Mouse (Mus musculus): ENCODE measurements around the gene Ppp2r3c. TPM values are rescaled to one million over a fixed set of nuclear protein-coding genes. Genes with fewer than 3 reads are reported as not detected.
"Not testable (repeated sequence)": the region's sequence is repeated elsewhere in the genome, so short reads cannot be mapped to it uniquely, and the experiment has no call there.

The Ppp2r3c gene
- polyA plus RNA-seq (2014; fragmentation: Nextera tagmentation; extraction: Ambion mirVana) = 33.6 and 34.5 TPM in 2 replicates

GRCm38 (mm10) chr12:55302485-55303441, at the start of gene Ppp2r3c:
Gene Ppp2r3c, minus strand, starts transcription at chr12:55302998.
- Histone ChIP-seq H3K9ac (ENCODE audit: low read depth, low read length) (peak within 1 kb of the TSS; percentile 79), H3K27ac (ENCODE audit: low read depth, low read length) (peak within 1 kb of the TSS; percentile 78), H3K36me3 (ENCODE audit: control insufficient read depth, insufficient read depth, low read length) (no peaks in the 10 kb centered on the region), H3K4me2 (replicated peaks; ENCODE audit: low read depth, low read length) (peak within 1 kb of the TSS; percentile 72), H3K27me3 (ENCODE audit: control insufficient read depth, insufficient read depth, low read length) (no peaks in the 10 kb centered on the region), H3K9me3 (ENCODE audit: control insufficient read depth, low read length) (no peaks in the 10 kb centered on the region), H3K4me1 (replicated peaks; ENCODE audit: control insufficient read depth, insufficient read depth, low read length) (peaks cover 3% of the 10 kb centered on the region; the same call in 1 of the 2 replicates), H3K4me3 (ENCODE audit: low read depth, low read length) (peak within 1 kb of the TSS; percentile 66)
- ATAC-seq (ENCODE audit: low FRiP score) (peak; percentile 92), DNase-seq (ENCODE audit: low spot score) (peak; percentile 91)
- under 1% methylated on average over 55 of the region's 55 CpGs for WGBS

GRCm38 (mm10) chr12:55344583-55344982, 41.8 kb upstream of the Ppp2r3c start:
- DNase-seq (ENCODE audit: low spot score) (no peak), ATAC-seq (ENCODE audit: low FRiP score) (no peak)
- Histone ChIP-seq H3K27ac (ENCODE audit: low read depth, low read length) (no peak overlapping the region), H3K9me3 (ENCODE audit: control insufficient read depth, low read length) (no peaks in the 10 kb centered on the region), H3K27me3 (ENCODE audit: control insufficient read depth, insufficient read depth, low read length) (no peaks in the 10 kb centered on the region), H3K9ac (ENCODE audit: low read depth, low read length) (no peak overlapping the region), H3K4me2 (replicated peaks; ENCODE audit: low read depth, low read length) (no peak overlapping the region), H3K4me3 (ENCODE audit: low read depth, low read length) (no peak overlapping the region), H3K4me1 (replicated peaks; ENCODE audit: control insufficient read depth, insufficient read depth, low read length) (no peaks in the 10 kb centered on the region), H3K36me3 (ENCODE audit: control insufficient read depth, insufficient read depth, low read length) (no peaks in the 10 kb centered on the region)
- WGBS = 87% methylated on average over 13 of the region's 13 CpGs

- no peak overlapping the region for H3K9ac ChIP-seq (ENCODE audit: low read depth, low read length)
- no peaks in the 10 kb centered on the region for H3K4me1 ChIP-seq (replicated peaks; ENCODE audit: control insufficient read depth, insufficient read depth, low read length)
- ATAC-seq (ENCODE audit: low FRiP score) = no peak
- H3K4me2 ChIP-seq (replicated peaks; ENCODE audit: low read depth, low read length) = no peak overlapping the region
- no peaks in the 10 kb centered on the region for H3K27me3 ChIP-seq (ENCODE audit: control insufficient read depth, insufficient read depth, low read length)
- no peak overlapping the region for H3K27ac ChIP-seq (ENCODE audit: low read depth, low read length)
- H3K9me3 ChIP-seq (ENCODE audit: control insufficient read depth, low read length) = no peaks in the 10 kb centered on the region
- no peak overlapping the region for H3K4me3 ChIP-seq (ENCODE audit: low read depth, low read length)
- 88% methylated on average over 11 of the region's 11 CpGs for WGBS
- DNase-seq (ENCODE audit: low spot score) = no peak
- H3K36me3 ChIP-seq (ENCODE audit: control insufficient read depth, insufficient read depth, low read length) = no peaks in the 10 kb centered on the region
These were observed 41.2 kb upstream of the Ppp2r3c start for GRCm38 (mm10) chr12:55343998-55344397.

- H3K27ac ChIP-seq (ENCODE audit: low read depth, low read length); H3K9me3 ChIP-seq (ENCODE audit: control insufficient read depth, low read length); H3K4me2 ChIP-seq (replicated peaks; ENCODE audit: low read depth, low read length); H3K4me3 ChIP-seq (ENCODE audit: low read depth, low read length); DNase-seq (ENCODE audit: low spot score); H3K4me1 ChIP-seq (replicated peaks; ENCODE audit: control insufficient read depth, insufficient read depth, low read length); ATAC-seq (ENCODE audit: low FRiP score); H3K9ac ChIP-seq (ENCODE audit: low read depth, low read length); H3K36me3 ChIP-seq (ENCODE audit: control insufficient read depth, insufficient read depth, low read length); H3K27me3 ChIP-seq (ENCODE audit: control insufficient read depth, insufficient read depth, low read length): not testable (repeated sequence)
- 78% methylated on average over 1 of the region's 1 CpGs for WGBS
These were observed 40.2 kb upstream of the Ppp2r3c start for GRCm38 (mm10) chr12:55343045-55343444.

GRCm38 (mm10) chr12:55338490-55338889, 35.7 kb upstream of the Ppp2r3c start:
- DNase-seq (ENCODE audit: low spot score); H3K9me3 ChIP-seq (ENCODE audit: control insufficient read depth, low read length); H3K4me3 ChIP-seq (ENCODE audit: low read depth, low read length); ATAC-seq (ENCODE audit: low FRiP score); H3K4me1 ChIP-seq (replicated peaks; ENCODE audit: control insufficient read depth, insufficient read depth, low read length); H3K9ac ChIP-seq (ENCODE audit: low read depth, low read length); H3K4me2 ChIP-seq (replicated peaks; ENCODE audit: low read depth, low read length); H3K27ac ChIP-seq (ENCODE audit: low read depth, low read length); H3K27me3 ChIP-seq (ENCODE audit: control insufficient read depth, insufficient read depth, low read length); H3K36me3 ChIP-seq (ENCODE audit: control insufficient read depth, insufficient read depth, low read length): not testable (repeated sequence)
- 100% methylated on average over 1 of the region's 2 CpGs for WGBS

GRCm38 (mm10) chr12:55333662-55334061, 30.9 kb upstream of the Ppp2r3c start:
- no peak overlapping the region for H3K4me3 ChIP-seq (ENCODE audit: low read depth, low read length)
- H3K4me1 ChIP-seq (replicated peaks; ENCODE audit: control insufficient read depth, insufficient read depth, low read length) = no peaks in the 10 kb centered on the region
- no peaks in the 10 kb centered on the region for H3K27me3 ChIP-seq (ENCODE audit: control insufficient read depth, insufficient read depth, low read length)
- no peak overlapping the region for H3K27ac ChIP-seq (ENCODE audit: low read depth, low read length)
- H3K9ac ChIP-seq (ENCODE audit: low read depth, low read length) = no peak overlapping the region
- 91% methylated on average over 7 of the region's 7 CpGs for WGBS
- no peak overlapping the region for H3K4me2 ChIP-seq (replicated peaks; ENCODE audit: low read depth, low read length)
- ATAC-seq (ENCODE audit: low FRiP score) (no peak), DNase-seq (ENCODE audit: low spot score) (no peak)
- H3K9me3 ChIP-seq (ENCODE audit: control insufficient read depth, low read length) = no peaks in the 10 kb centered on the region
- H3K36me3 ChIP-seq (ENCODE audit: control insufficient read depth, insufficient read depth, low read length) = no peaks in the 10 kb centered on the region

- 94% methylated on average over 7 of the region's 7 CpGs for WGBS
- Histone ChIP-seq H3K9ac (ENCODE audit: low read depth, low read length) (no peak overlapping the region), H3K27me3 (ENCODE audit: control insufficient read depth, insufficient read depth, low read length) (no peaks in the 10 kb centered on the region), H3K36me3 (ENCODE audit: control insufficient read depth, insufficient read depth, low read length) (no peaks in the 10 kb centered on the region), H3K27ac (ENCODE audit: low read depth, low read length) (no peak overlapping the region), H3K4me3 (ENCODE audit: low read depth, low read length) (no peak overlapping the region), H3K4me2 (replicated peaks; ENCODE audit: low read depth, low read length) (no peak overlapping the region), H3K9me3 (ENCODE audit: control insufficient read depth, low read length) (no peaks in the 10 kb centered on the region), H3K4me1 (replicated peaks; ENCODE audit: control insufficient read depth, insufficient read depth, low read length) (no peaks in the 10 kb centered on the region)
- no peak for ATAC-seq (ENCODE audit: low FRiP score)
- no peak for DNase-seq (ENCODE audit: low spot score)
These were observed 26.6 kb upstream of the Ppp2r3c start for GRCm38 (mm10) chr12:55329351-55329750.

- Histone ChIP-seq H3K27me3 (ENCODE audit: control insufficient read depth, insufficient read depth, low read length) (no peaks in the 10 kb centered on the region), H3K4me1 (replicated peaks; ENCODE audit: control insufficient read depth, insufficient read depth, low read length) (no peaks in the 10 kb centered on the region), H3K36me3 (ENCODE audit: control insufficient read depth, insufficient read depth, low read length) (no peaks in the 10 kb centered on the region), H3K27ac (ENCODE audit: low read depth, low read length) (no peak overlapping the region), H3K9me3 (ENCODE audit: control insufficient read depth, low read length) (no peaks in the 10 kb centered on the region), H3K4me2 (replicated peaks; ENCODE audit: low read depth, low read length) (no peak overlapping the region), H3K4me3 (ENCODE audit: low read depth, low read length) (no peak overlapping the region), H3K9ac (ENCODE audit: low read depth, low read length) (no peak overlapping the region)
- 89% methylated on average over 4 of the region's 4 CpGs for WGBS
- ATAC-seq (ENCODE audit: low FRiP score) (no peak), DNase-seq (ENCODE audit: low spot score) (no peak)
These were observed 26.0 kb upstream of the Ppp2r3c start for GRCm38 (mm10) chr12:55328784-55329183.

GRCm38 (mm10) chr12:55325702-55326101, 22.9 kb upstream of the Ppp2r3c start:
- no peak for ATAC-seq (ENCODE audit: low FRiP score)
- no peak overlapping the region for H3K9ac ChIP-seq (ENCODE audit: low read depth, low read length)
- H3K36me3 ChIP-seq (ENCODE audit: control insufficient read depth, insufficient read depth, low read length) = no peaks in the 10 kb centered on the region
- H3K27ac ChIP-seq (ENCODE audit: low read depth, low read length) = no peak overlapping the region
- DNase-seq (ENCODE audit: low spot score) = no peak
- H3K4me2 ChIP-seq (replicated peaks; ENCODE audit: low read depth, low read length) = no peak overlapping the region
- 96% methylated on average over 7 of the region's 7 CpGs for WGBS
- no peaks in the 10 kb centered on the region for H3K4me1 ChIP-seq (replicated peaks; ENCODE audit: control insufficient read depth, insufficient read depth, low read length)
- H3K27me3 ChIP-seq (ENCODE audit: control insufficient read depth, insufficient read depth, low read length) = no peaks in the 10 kb centered on the region
- no peak overlapping the region for H3K4me3 ChIP-seq (ENCODE audit: low read depth, low read length)
- H3K9me3 ChIP-seq (ENCODE audit: control insufficient read depth, low read length) = no peaks in the 10 kb centered on the region
